Mouse (Mus musculus): ENCODE results near the gene E2f3. TPM values are rescaled to one million over a fixed set of nuclear protein-coding genes. Genes with fewer than 3 reads are reported as not detected.

E2f3 gene
- total and polyA plus RNA-seq, 2 experiments from 2014 or later: 3.8 to 6.8 TPM

DNA sequence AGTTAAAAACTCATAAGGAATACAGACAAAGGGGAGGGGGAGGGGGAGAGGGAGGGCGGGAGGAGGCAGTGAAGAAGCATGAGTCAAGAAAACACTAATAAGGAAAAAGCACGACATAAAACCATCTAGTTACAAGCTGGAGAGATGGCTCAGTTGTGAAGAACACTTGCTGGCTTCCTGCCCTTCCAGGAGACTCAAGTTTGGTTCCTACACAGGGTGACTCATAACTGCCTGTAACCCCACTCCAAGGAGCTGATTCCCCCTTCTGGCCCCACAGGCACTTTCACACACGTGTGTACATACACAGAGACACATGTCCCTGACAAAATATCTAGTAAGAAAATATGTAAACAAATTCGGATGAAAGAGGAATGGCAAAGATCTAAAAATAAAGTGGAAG lies 84.2 kb downstream of the E2f3 start:
- TF ChIP-seq CTCF (IDR thresholded peaks at IDR 0.05; ENCODE audit: low read depth) (no peak), EP300 (IDR thresholded peaks at IDR 0.05; ENCODE audit: low read depth) (no peak)
- H3K9me3 ChIP-seq (replicated peaks; ENCODE audit: control insufficient read depth, low read length): 0 out of 2 replicates have a peak, but pooled peaks cover 8% of the 10 kb centered on the region
- no peak overlapping the region for H3K9ac ChIP-seq (replicated peaks; ENCODE audit: low read depth, low read length)
- DNase-seq (ENCODE audit: low spot score) (no peak), ATAC-seq (ENCODE audit: insufficient read depth, low read depth) (no peak)
- H3K27ac ChIP-seq (ENCODE audit: low read depth): no peak overlapping the region
- H3K36me3 ChIP-seq (replicated peaks; ENCODE audit: control insufficient read depth, insufficient read depth, low read length): peaks cover 4% of the 10 kb centered on the region; the same call in 1 of the 2 replicates
- H3K4me3 ChIP-seq (ENCODE audit: low read depth, low read length): no peak overlapping the region
- no peaks in the 10 kb centered on the region for H3K27me3 ChIP-seq (ENCODE audit: control insufficient read depth, insufficient read depth, low read length)
- H3K4me1 ChIP-seq (ENCODE audit: control insufficient read depth, insufficient read depth): no peaks in the 10 kb centered on the region
- 75% methylated on average over 4 of the region's 4 CpGs for whole genome bisulfite sequencing
- no peak overlapping the region for H3K4me2 ChIP-seq (ENCODE audit: low read depth, low read length)

DNA sequence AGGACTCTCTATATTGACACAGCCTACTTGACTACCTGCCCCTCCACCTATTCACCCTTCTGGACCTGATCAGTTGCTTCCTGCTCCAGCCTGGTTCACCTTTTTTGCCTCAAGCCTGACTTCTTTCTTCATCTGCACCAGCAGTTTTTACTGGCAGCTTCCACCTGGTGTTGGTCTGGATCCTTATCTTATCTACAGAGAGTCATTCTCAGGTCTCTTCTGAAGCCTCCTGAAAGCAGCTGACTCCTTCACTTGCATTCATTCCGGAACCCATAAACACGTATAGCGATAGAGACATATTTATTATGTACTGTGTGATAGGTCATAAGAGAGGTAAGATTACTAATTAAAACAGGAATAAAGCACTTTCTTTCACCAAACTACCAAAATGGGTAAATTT lies 119.1 kb downstream of the E2f3 start:
- 86% methylated on average over 3 of the region's 3 CpGs for WGBS
- no peak for ATAC-seq (ENCODE audit: insufficient read depth, low read depth)

DNA sequence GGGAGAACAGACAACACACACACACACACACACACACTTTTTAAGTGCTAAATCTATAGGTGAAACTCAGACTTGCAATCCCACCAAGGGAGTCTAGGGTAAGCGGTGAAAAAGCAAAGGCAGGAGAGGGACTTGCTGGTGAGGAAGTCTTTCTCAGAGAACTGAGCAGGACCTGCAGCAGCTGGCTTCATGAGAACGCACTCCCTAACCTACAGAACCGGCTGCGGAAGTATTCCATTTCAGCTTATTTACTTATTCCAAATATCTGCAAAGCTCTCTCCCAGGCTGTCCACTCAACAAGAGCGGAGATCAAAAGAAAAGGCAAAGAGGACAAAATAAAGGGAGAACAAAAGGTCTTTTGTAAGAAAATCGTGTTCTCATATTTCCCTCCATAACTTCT lies 121.5 kb downstream of the E2f3 start:
- 82% methylated on average over 6 of the region's 6 CpGs for WGBS
- Histone ChIP-seq H3K36me3 (replicated peaks; ENCODE audit: control insufficient read depth, insufficient read depth, low read length) (no peaks in the 10 kb centered on the region), H3K4me2 (ENCODE audit: low read depth, low read length) (no peak overlapping the region), H3K9me3 (replicated peaks; ENCODE audit: control insufficient read depth, low read length) (no peaks in the 10 kb centered on the region), H3K27me3 (ENCODE audit: control insufficient read depth, insufficient read depth, low read length) (no peaks in the 10 kb centered on the region), H3K27ac (ENCODE audit: low read depth) (no peak overlapping the region), H3K4me1 (ENCODE audit: control insufficient read depth, insufficient read depth) (no peaks in the 10 kb centered on the region), H3K4me3 (ENCODE audit: low read depth, low read length) (no peak overlapping the region), H3K9ac (replicated peaks; ENCODE audit: low read depth, low read length) (no peak overlapping the region)
- TF ChIP-seq EP300 (IDR thresholded peaks at IDR 0.05; ENCODE audit: low read depth) (no peak), CTCF (IDR thresholded peaks at IDR 0.05; ENCODE audit: low read depth) (no peak)
- DNase-seq (ENCODE audit: low spot score) (no peak), ATAC-seq (ENCODE audit: insufficient read depth, low read depth) (no peak)

More for the DNA sequence above, 119.1 kb downstream of the E2f3 start:
- H3K4me3 ChIP-seq (ENCODE audit: low read depth, low read length): no peak overlapping the region
- H3K27me3 ChIP-seq (ENCODE audit: control insufficient read depth, insufficient read depth, low read length): no peaks in the 10 kb centered on the region
- H3K9ac ChIP-seq (replicated peaks; ENCODE audit: low read depth, low read length): no peak overlapping the region
- no peak for DNase-seq (ENCODE audit: low spot score)
- no peak overlapping the region for H3K27ac ChIP-seq (ENCODE audit: low read depth)
- H3K4me1 ChIP-seq (ENCODE audit: control insufficient read depth, insufficient read depth): no peaks in the 10 kb centered on the region
- TF ChIP-seq CTCF (IDR thresholded peaks at IDR 0.05; ENCODE audit: low read depth) (no peak), EP300 (IDR thresholded peaks at IDR 0.05; ENCODE audit: low read depth) (no peak)
- H3K4me2 ChIP-seq (ENCODE audit: low read depth, low read length): no peak overlapping the region
- no peaks in the 10 kb centered on the region for H3K36me3 ChIP-seq (replicated peaks; ENCODE audit: control insufficient read depth, insufficient read depth, low read length)
- H3K9me3 ChIP-seq (replicated peaks; ENCODE audit: control insufficient read depth, low read length): no peaks in the 10 kb centered on the region

DNA sequence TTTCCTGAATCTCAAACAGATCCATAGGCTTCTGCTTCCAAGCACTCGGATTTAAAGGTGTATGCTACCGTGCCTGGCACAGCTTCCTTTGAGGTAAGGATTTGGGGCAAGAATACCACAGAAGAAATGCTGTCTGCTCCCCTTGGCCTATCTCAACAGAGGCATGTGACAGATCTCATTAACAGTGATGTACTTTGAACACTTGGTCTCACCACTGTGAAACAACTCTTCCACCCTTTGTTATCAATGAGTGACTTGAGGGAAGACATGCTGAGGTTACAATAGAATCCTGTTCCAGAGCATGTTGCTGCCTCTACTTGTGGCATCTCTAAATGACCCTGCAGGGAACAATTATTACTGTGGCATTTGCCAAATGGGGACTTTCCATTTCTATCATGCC lies 125.8 kb downstream of the E2f3 start:
- TF ChIP-seq EP300 (IDR thresholded peaks at IDR 0.05; ENCODE audit: low read depth): no peak
- Histone ChIP-seq H3K4me3 (ENCODE audit: low read depth, low read length) (no peak overlapping the region), H3K9me3 (replicated peaks; ENCODE audit: control insufficient read depth, low read length) (no peaks in the 10 kb centered on the region), H3K27ac (ENCODE audit: low read depth) (no peak overlapping the region), H3K9ac (replicated peaks; ENCODE audit: low read depth, low read length) (no peak overlapping the region), H3K36me3 (replicated peaks; ENCODE audit: control insufficient read depth, insufficient read depth, low read length) (no peaks in the 10 kb centered on the region), H3K27me3 (ENCODE audit: control insufficient read depth, insufficient read depth, low read length) (no peaks in the 10 kb centered on the region), H3K4me2 (ENCODE audit: low read depth, low read length) (no peak overlapping the region), H3K4me1 (ENCODE audit: control insufficient read depth, insufficient read depth) (no peaks in the 10 kb centered on the region)
- WGBS: 31% methylated on average over 2 of the region's 2 CpGs
- DNase-seq (ENCODE audit: low spot score): no peak
- ATAC-seq (ENCODE audit: insufficient read depth, low read depth): no peak

DNA sequence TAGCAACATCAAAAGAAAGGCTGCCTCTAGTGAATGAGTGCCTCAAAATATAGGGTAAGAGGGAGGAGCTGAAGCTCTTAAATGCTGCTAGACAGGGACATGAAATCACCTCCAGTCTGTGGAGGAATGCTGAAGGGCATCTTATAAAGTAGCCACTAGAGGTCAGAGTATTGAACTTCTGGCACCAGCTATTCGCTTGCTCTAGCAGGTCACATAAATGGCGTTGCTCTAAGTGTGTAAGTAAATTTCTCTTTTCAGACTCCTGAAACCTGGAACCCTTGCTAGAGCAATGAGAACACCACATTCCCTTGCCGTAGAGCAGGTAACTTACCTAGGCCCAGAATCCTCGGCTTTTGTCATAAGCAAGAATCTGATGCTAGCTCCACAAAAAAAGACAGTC lies 128.4 kb downstream of the E2f3 start:
- 14% methylated on average over 4 of the region's 4 CpGs for WGBS
- peak overlapping the region; percentile 30; the same call in 1 of the 2 replicates for H3K4me2 ChIP-seq (ENCODE audit: low read depth, low read length)
- H3K4me1 ChIP-seq (ENCODE audit: control insufficient read depth, insufficient read depth): peaks cover 5% of the 10 kb centered on the region; the same call in 1 of the 2 replicates
- peak; percentile 72 for DNase-seq (ENCODE audit: low spot score)
- no peaks in the 10 kb centered on the region for H3K36me3 ChIP-seq (replicated peaks; ENCODE audit: control insufficient read depth, insufficient read depth, low read length)
- no peak overlapping the region for H3K4me3 ChIP-seq (ENCODE audit: low read depth, low read length)
- ATAC-seq (ENCODE audit: insufficient read depth, low read depth): peak; percentile 59; the same call in 1 of the 2 replicates
- H3K9me3 ChIP-seq (replicated peaks; ENCODE audit: control insufficient read depth, low read length): no peaks in the 10 kb centered on the region
- TF ChIP-seq EP300 (IDR thresholded peaks at IDR 0.05; ENCODE audit: low read depth) (no peak), CTCF (IDR thresholded peaks at IDR 0.05; ENCODE audit: low read depth) (peak; percentile 72)
- no peak overlapping the region for H3K9ac ChIP-seq (replicated peaks; ENCODE audit: low read depth, low read length)
- H3K27me3 ChIP-seq (ENCODE audit: control insufficient read depth, insufficient read depth, low read length): no peaks in the 10 kb centered on the region
- no peak overlapping the region for H3K27ac ChIP-seq (ENCODE audit: low read depth)

Other genes with a start within 250 kb of the E2f3 start
- 8.2 and 9.6 TPM in 2 replicates for gene Cdkal1, start 130.4 kb downstream of the E2f3 start, total RNA-seq (2014; rRNA removed; ENCODE audit: low replicate concordance)
- 17.5 and 17.6 TPM in 2 replicates for gene Cdkal1, start 130.4 kb downstream of the E2f3 start, polyA plus RNA-seq (2015; fragmentation: Nextera tagmentation; extraction: Ambion mirVana)
- 1.0 and 1.4 TPM in 2 replicates for gene Mboat1, start 150.4 kb upstream of the E2f3 start, total RNA-seq (2014; rRNA removed; ENCODE audit: low replicate concordance)
- 1.6 TPM in 2 replicates for gene Mboat1, start 150.4 kb upstream of the E2f3 start, polyA plus RNA-seq (2015; fragmentation: Nextera tagmentation; extraction: Ambion mirVana)